Mouse (Mus musculus): Measurements from ENCODE around the gene Olfr782.
"Not testable (repeated sequence)": the region's sequence is repeated elsewhere in the genome, so short reads cannot be mapped to it uniquely, and the experiment has no call there.

The Olfr782 gene

GRCm38 (mm10) chr10:129348550-129348949 is at the start of gene Olfr782:
Gene Olfr782, plus strand, starts transcription at chr10:129348850.
- DNase-seq, result no peak

GRCm38 (mm10) chr10:129312973-129313372 is 35.7 kb upstream of the Olfr782 start:
- DNase-seq, result not testable (repeated sequence)

GRCm38 (mm10) chr10:129313521-129313920 is 35.1 kb upstream of the Olfr782 start:
- DNase-seq, result not testable (repeated sequence)

GRCm38 (mm10) chr10:129317817-129318216 is 30.8 kb upstream of the Olfr782 start, which contains the start of gene Olfr780:
Gene Olfr780, plus strand, starts transcription at chr10:129318117.
- DNase-seq, result no peak

- DNase-seq, result no peak
Observed at GRCm38 (mm10) chr10:129328554-129328953, 20.1 kb upstream of the Olfr782 start, which contains the start of gene Olfr781. Gene Olfr781, plus strand, starts transcription at chr10:129328854.

GRCm38 (mm10) chr10:129352475-129352874 is 3.8 kb downstream of the Olfr782 start:
- DNase-seq, result not testable (repeated sequence)

GRCm38 (mm10) chr10:129356496-129356895 is 7.8 kb downstream of the Olfr782 start:
- DNase-seq, result not testable (repeated sequence)

GRCm38 (mm10) chr10:129357307-129357706 is 8.7 kb downstream of the Olfr782 start:
- no peak for DNase-seq

GRCm38 (mm10) chr10:129374051-129374450 is 25.4 kb downstream of the Olfr782 start:
- DNase-seq, result not testable (repeated sequence)

- DNase-seq, result no peak
Observed at GRCm38 (mm10) chr10:129383783-129384182, 35.1 kb downstream of the Olfr782 start, which contains the start of gene Olfr784. Gene Olfr784, plus strand, starts transcription at chr10:129384083.

GRCm38 (mm10) chr10:129400892-129401291 is 52.2 kb downstream of the Olfr782 start:
- no peak for DNase-seq

Measured in cerebellum, adult 11-12 months (tissue).